In the genomic region with DNA sequence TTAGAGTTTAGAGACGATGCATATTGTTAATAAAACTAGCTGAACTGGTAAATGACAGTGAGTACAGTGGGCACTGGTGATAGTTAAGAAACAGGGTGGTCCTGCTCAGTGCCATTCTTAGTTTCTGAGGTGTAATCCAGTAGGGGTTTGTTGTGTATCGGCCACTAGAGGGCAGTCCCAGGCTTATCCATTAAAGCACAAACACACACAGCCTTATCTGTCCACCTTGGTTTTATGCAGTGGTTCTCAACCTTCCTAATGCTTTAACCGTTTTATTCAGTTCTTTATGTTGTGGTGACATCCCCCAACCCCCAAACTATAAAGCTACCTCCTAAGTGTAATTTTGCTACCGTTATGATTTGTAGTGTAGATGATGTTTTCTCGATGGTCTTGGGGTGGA, we compare ENCODE assay signal across 9 mouse cellular contexts. TPM values are rescaled to one million over a fixed set of nuclear protein-coding genes. Genes with fewer than 3 reads are reported as not detected.
DNase-seq lines count a peak whose midpoint lies in the region; ATAC-seq lines count a peak whose summit lies in the region.
"Had no signal": no experiment of that assay in that cellular context is flagged by ENCODE, and none has a peak within 500 bp of the region (broad histone marks: within the 10 kb centered on the region; RNA-seq: fewer than 3 reads in every experiment).

No protein-coding gene starts in this region.

- H3K36me3 ChIP-seq in heart, embryonic 12.5 days: peaks cover 18% of the 10 kb centered on the region
- peaks cover 20% of the 10 kb centered on the region for H3K36me3 ChIP-seq in embryonic facial prominence, embryonic 10.5 days (replicated peaks)
- H3K36me3 ChIP-seq in liver, embryonic 13.5 days: peaks cover 15% of the 10 kb centered on the region
- H3K36me3 ChIP-seq in splenic B cell, adult 2 months (ENCODE audit: control insufficient read depth, insufficient read depth, low read length, poor library complexity, severe bottlenecking): no peaks in the 10 kb centered on the region

- no peak for ATAC-seq in heart, embryonic 12.5 days (ENCODE audit: insufficient number of reproducible peaks, low FRiP score)
- no peak for ATAC-seq in liver, embryonic 13.5 days (ENCODE audit: low read depth)

- H3K9ac ChIP-seq in heart, embryonic 12.5 days: no peak overlapping the region
- no peak overlapping the region for H3K9ac ChIP-seq in liver, embryonic 13.5 days

- H3K4me1 ChIP-seq in heart, embryonic 12.5 days (replicated peaks): peaks cover 18% of the 10 kb centered on the region
- H3K4me1 ChIP-seq in embryonic facial prominence, embryonic 10.5 days: peaks cover 17% of the 10 kb centered on the region
- H3K4me1 ChIP-seq in liver, embryonic 13.5 days (replicated peaks): peaks cover 33% of the 10 kb centered on the region

- H3K27ac ChIP-seq in heart, embryonic 12.5 days (ENCODE audit: poor library complexity, severe bottlenecking): no peak overlapping the region
- no peak overlapping the region for H3K27ac ChIP-seq in embryonic facial prominence, embryonic 10.5 days (replicated peaks)
- H3K27ac ChIP-seq in liver, embryonic 13.5 days: no peak overlapping the region

- 50% methylated on average over 5 of the region's 5 CpGs for WGBS in heart, embryonic 12.5 days
- WGBS in embryonic facial prominence, embryonic 10.5 days: 49% methylated on average over 5 of the region's 5 CpGs
- WGBS in liver, embryonic 13.5 days (ENCODE audit: insufficient replicate concordance): 33% methylated on average over 5 of the region's 5 CpGs

- peak; percentile 32 to 48 for DNase-seq in heart, adult 18-20 months
- DNase-seq in urinary bladder, postnatal 14 days (ENCODE audit: low spot score): peak; percentile 24
- no peak for DNase-seq in urinary bladder, postnatal 10 days (ENCODE audit: low spot score)
- peak; percentile 48 for DNase-seq in embryonic facial prominence, embryonic 10.5 days (ENCODE audit: low spot score)
- DNase-seq in liver, embryonic 13.5 days: peak; percentile 39
- peak; percentile 78 for DNase-seq in splenic B cell, adult 2 months (ENCODE audit: low read depth, low spot score)
- no peak for DNase-seq in urinary bladder, postnatal 4 days (ENCODE audit: low spot score in 2 of 2)

- no peaks in the 10 kb centered on the region for H3K9me3 ChIP-seq in heart, embryonic 12.5 days (replicated peaks)
- no peaks in the 10 kb centered on the region for H3K9me3 ChIP-seq in embryonic facial prominence, embryonic 10.5 days
- H3K9me3 ChIP-seq in liver, embryonic 13.5 days (replicated peaks): no peaks in the 10 kb centered on the region

- no peak overlapping the region for H3K4me2 ChIP-seq in heart, embryonic 12.5 days
- no peak overlapping the region for H3K4me2 ChIP-seq in liver, embryonic 13.5 days

- H3K4me3 ChIP-seq in heart, embryonic 12.5 days: no peak overlapping the region
- no peak overlapping the region for H3K4me3 ChIP-seq in embryonic facial prominence, embryonic 10.5 days
- no peak overlapping the region for H3K4me3 ChIP-seq in liver, embryonic 13.5 days (replicated peaks)

- no peaks in the 10 kb centered on the region for H3K27me3 ChIP-seq in heart, embryonic 12.5 days (replicated peaks)
- no peaks in the 10 kb centered on the region; the same call in 1 of the 2 replicates for H3K27me3 ChIP-seq in embryonic facial prominence, embryonic 10.5 days (replicated peaks; ENCODE audit: low read depth, poor library complexity, severe bottlenecking)
- H3K27me3 ChIP-seq in liver, embryonic 13.5 days: no peaks in the 10 kb centered on the region
- no peaks in the 10 kb centered on the region for H3K27me3 ChIP-seq in splenic B cell, adult 2 months (ENCODE audit: control insufficient read depth, insufficient read depth, low read length, poor library complexity, severe bottlenecking)

RNA-seq across cellular contexts. Expression of a gene that starts 1.5 kb away (rescaled TPM):
- total RNA-seq in heart, adult 18-20 months (2021): 10 to 100 TPM; 11.4 to 12.4 TPM
- polyA plus RNA-seq in heart, embryonic 12.5 days (2016; fragmentation: Nextera tagmentation; extraction: Ambion mirVana): 14.7 and 16.5 TPM in 2 replicates
- polyA plus RNA-seq in embryonic facial prominence, embryonic 10.5 days (2016; fragmentation: Nextera tagmentation; extraction: Ambion mirVana): 20.1 and 20.3 TPM in 2 replicates
- 6.4 and 6.7 TPM in 2 replicates for polyA plus RNA-seq in liver, embryonic 13.5 days (2015; fragmentation: Nextera tagmentation; extraction: Ambion mirVana)

RNA-seq across cellular contexts. Expression of a gene that starts 26.1 kb away (rescaled TPM):
- total RNA-seq in heart, adult 18-20 months (2021): 10 to 100 TPM; 17.1 TPM
- polyA plus RNA-seq in heart, embryonic 12.5 days (2016; fragmentation: Nextera tagmentation; extraction: Ambion mirVana): 17.4 and 18.1 TPM in 2 replicates
- 47.9 and 48.0 TPM in 2 replicates for polyA plus RNA-seq in embryonic facial prominence, embryonic 10.5 days (2016; fragmentation: Nextera tagmentation; extraction: Ambion mirVana)
- polyA plus RNA-seq in liver, embryonic 13.5 days (2015; fragmentation: Nextera tagmentation; extraction: Ambion mirVana): 24.9 and 25.3 TPM in 2 replicates

RNA-seq across cellular contexts. Expression of a gene that starts 42.7 kb away (rescaled TPM):
- total RNA-seq in heart, adult 18-20 months (2021): under 1 TPM in 1 of 2 experiments, not detected in 1; 0.40 TPM
- polyA plus RNA-seq in heart, embryonic 12.5 days (2016; fragmentation: Nextera tagmentation; extraction: Ambion mirVana): not detected in 2 replicates
- not detected in 2 replicates for polyA plus RNA-seq in embryonic facial prominence, embryonic 10.5 days (2016; fragmentation: Nextera tagmentation; extraction: Ambion mirVana)
- polyA plus RNA-seq in liver, embryonic 13.5 days (2015; fragmentation: Nextera tagmentation; extraction: Ambion mirVana): not detected in 2 replicates
- total RNA-seq: left cerebral cortex, postnatal 10 days had no signal

RNA-seq across cellular contexts. Expression of a gene that starts 46.0 kb away (rescaled TPM):
- total RNA-seq in heart, adult 18-20 months (2021): under 1 TPM; 0.36 to 0.57 TPM
- polyA plus RNA-seq in heart, embryonic 12.5 days (2016; fragmentation: Nextera tagmentation; extraction: Ambion mirVana): 0.22 TPM in 1 of 2 replicates, not detected in the other
- polyA plus RNA-seq in embryonic facial prominence, embryonic 10.5 days (2016; fragmentation: Nextera tagmentation; extraction: Ambion mirVana): not detected in 2 replicates
- not detected in 2 replicates for polyA plus RNA-seq in liver, embryonic 13.5 days (2015; fragmentation: Nextera tagmentation; extraction: Ambion mirVana)

Comparison
In these comparisons a context has a peak if more than half of its experiments do, and no peak if none do; other contexts are left out.
1. DNase-seq: peak in heart, adult 18-20 months (2 of 2), urinary bladder, postnatal 14 days (single experiment), embryonic facial prominence, embryonic 10.5 days (single experiment), liver, embryonic 13.5 days (single experiment) and splenic B cell, adult 2 months (single experiment); none in urinary bladder, postnatal 10 days (single experiment) and urinary bladder, postnatal 4 days (0 of 2).